Mouse (Mus musculus) frontal cortex, adult (tissue): ENCODE measurements around the gene Phf13.

Experiments used
- ATAC-seq: cut with Nextera tagmentation; 2 replicates; pipeline ENCODE4 v1.9.2; 2017; ENCODE audit warnings: mild to moderate bottlenecking, moderate library complexity, mixed read lengths; ENCODE audit not compliant: low TSS enrichment

Gene Phf13

GRCm38 (mm10) chr4:151993035-151993434 lies 3.0 kb downstream of the Phf13 start:
- ATAC-seq: no peak

DNA sequence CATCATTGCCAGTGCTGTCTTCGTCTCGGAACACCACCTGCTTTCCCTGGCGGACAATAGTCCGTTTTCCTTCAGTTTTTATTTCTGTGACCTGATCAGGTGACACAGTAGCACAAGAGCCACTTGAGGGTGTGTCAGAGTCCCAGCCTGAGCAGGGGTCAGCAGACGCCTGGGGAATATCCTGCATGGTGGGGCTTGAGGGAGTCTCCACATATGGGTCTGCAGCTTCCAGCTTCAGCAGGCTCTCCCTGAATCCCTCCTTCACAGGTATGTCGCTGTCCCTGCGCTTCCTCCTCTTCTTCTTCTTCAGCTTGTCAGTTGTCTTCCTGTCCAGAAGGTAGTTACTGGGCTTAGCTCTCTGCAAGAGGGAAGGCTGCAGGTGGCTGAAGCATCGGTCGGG lies 4.0 kb downstream of the Phf13 start:
- no peak for ATAC-seq

GRCm38 (mm10) chr4:151989110-151989488 lies 7.0 kb downstream of the Phf13 start:
- no peak for ATAC-seq

DNA sequence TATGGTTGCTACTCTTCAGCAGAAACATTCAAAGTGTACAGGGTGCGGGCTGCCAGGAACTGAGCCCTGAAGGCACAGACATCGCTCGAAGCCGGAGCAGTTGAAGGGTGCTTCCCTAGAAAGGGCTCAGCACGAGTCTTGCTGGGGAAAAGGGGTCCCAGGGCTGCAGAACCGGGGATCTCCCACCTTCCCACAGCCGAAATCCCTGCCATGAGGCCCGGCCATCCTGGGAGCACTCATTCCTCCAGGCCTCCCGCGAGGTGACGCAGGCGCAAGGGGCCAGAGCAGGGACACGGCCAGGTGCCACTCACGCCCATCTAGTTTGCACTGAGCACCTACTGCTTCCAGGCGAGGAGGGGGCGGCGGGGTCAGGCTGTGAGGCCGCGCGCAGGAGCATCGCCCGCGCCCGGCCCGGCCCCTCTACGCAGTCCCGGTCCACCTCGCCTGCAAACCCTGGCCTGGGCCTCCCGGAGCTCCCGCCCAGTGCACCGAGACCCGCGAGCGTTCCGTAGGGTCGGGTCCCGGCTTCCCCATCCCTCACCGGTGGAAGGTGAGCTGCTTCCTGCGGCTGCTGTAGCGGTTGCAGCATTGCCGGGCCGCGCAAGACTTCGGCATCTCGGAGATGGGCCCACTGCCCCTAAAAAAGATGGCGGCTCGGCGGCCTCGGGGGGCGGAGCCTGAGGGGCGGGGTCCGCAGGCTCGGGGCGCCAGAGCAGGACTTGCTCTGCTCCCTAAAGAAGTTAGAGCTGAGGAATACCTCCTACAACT lies 7.5 kb downstream of the Phf13 start, which contains the start of gene Thap3:
TSS of gene Thap3 (minus strand) at position 656 of the 768 bp plus-strand sequence.
- ATAC-seq: peak; percentile 62

- peak; percentile 46 for ATAC-seq
Observed at GRCm38 (mm10) chr4:151988014-151988341, 8.1 kb downstream of the Phf13 start.

DNA sequence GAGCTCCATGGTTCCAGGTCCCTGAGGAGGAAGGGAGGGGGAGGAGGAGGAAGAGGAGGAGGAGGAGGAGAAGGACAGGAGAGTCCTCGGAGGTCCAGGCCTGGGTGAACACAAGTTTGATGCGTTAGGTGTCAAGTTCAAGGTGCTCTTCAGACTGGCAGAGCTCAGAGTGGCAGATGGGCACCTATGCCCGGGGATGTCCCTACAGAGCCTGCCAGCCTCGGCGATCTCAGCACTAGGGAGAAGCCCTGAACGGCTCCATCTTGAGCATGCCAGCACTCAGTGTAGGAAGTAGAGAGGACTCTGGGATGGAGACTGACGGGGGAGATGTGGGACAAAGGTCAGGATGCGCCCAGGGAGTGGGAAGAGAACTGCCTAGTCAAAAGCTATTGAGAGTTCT lies 9.4 kb downstream of the Phf13 start:
- no peak for ATAC-seq

- ATAC-seq: 0 out of 2 replicates have a peak, but pooled peaks have one; percentile 13
Observed at GRCm38 (mm10) chr4:151985886-151986285, 10.2 kb downstream of the Phf13 start.

GRCm38 (mm10) chr4:151983560-151983959 lies 12.5 kb downstream of the Phf13 start:
- ATAC-seq: no peak

GRCm38 (mm10) chr4:151983043-151983442 lies 13.0 kb downstream of the Phf13 start:
- ATAC-seq: no peak

DNA sequence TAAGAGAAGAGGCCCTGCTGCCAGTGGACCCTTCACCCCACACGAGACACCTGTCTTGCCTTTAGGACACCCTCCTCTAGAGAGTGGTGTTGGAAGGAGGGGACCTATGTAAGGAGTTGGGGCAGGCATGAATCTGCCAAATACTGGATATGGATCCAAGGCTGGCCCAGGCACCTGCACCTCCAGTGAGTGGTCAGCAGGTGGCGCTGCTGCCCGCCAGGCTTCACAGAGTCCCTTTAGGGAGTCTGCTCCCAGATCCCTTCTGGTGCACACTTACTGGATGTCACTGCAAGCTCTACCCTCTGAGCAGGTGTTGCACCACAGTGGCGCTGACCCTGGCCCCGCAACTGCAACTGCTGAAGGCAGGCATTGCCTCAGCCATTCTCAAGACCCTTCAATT lies 14.7 kb downstream of the Phf13 start:
- peak; percentile 69 for ATAC-seq

- ATAC-seq: no peak
Observed at GRCm38 (mm10) chr4:151980699-151981098, 15.4 kb downstream of the Phf13 start.

GRCm38 (mm10) chr4:151977748-151978147 lies 18.3 kb downstream of the Phf13 start:
- ATAC-seq: peak; percentile 47; the same call in 1 of the 2 replicates

DNA sequence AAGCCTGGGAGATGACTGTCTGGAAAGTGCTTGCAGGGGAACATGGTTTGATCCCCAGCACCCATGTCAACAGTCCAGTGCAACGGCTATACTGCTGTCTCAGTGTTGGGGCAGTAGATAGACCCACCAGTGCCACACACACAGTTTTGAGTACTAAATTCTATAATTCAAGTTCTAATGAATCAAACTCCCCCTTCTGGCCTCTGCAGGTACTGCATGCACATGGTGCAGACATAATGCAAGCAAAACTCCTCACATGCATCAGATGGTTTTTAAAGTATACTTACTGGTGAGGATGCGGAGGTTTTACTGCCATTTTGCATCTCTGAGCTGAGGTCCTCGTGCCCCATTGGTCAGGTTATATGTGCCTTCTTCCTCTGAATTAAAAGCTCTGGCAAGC lies 20.6 kb downstream of the Phf13 start:
- no peak for ATAC-seq

- 0 out of 2 replicates have a peak, but pooled peaks have one; percentile 32 for ATAC-seq
Observed at GRCm38 (mm10) chr4:151972221-151972967, 23.7 kb downstream of the Phf13 start.

GRCm38 (mm10) chr4:151968204-151968921 lies 27.7 kb downstream of the Phf13 start:
- no peak for ATAC-seq

GRCm38 (mm10) chr4:151962817-151963216 lies 33.2 kb downstream of the Phf13 start:
- no peak for ATAC-seq

DNA sequence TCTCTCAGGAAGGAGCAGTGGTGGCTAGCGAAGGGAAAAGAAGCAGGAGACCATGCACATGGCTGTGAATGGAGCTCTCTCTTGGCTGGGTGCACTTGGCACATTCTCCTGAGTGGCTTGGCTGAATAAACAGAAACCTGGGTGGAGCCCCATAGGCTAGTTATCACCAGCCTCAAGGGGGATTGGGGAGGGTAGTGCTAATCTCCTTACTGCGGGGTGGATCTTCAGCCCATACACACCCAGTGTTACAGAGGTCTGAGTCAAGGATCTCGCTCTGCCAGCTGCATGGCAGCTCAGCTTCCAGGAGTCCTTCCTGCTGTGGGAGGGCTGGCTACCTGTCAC lies 35.6 kb downstream of the Phf13 start:
- no peak for ATAC-seq

DNA sequence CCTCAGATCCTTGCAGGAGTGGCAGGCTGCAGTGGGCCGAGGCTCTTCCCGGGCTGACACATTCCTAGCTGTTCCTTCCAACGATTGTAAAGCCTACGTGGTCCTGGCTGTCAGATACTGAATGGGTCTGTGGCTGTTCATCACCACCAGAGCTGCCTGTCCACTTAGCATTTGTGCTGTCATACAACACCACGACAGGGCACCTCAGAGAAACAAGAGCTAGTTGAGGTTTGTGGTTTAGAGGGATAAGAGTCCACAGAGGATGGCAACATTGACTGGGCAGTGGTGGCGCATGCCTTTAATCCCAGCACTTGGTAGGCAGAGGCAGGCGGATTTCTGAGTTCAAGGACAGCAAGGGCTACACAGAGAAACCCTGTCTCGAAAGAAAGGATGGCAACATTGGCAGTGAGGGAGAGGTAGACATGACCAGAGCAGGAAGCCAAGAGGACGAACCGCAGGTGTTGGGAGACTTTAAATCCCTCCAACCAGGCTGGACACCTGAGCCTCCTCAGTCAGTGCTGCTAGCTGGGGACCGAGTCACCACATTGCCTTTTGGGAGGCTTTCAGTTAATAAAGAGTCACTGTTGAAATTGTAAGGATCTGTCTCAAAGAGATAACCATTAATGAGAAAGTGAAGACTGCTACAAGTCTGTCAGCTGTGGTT lies 36.1 kb downstream of the Phf13 start:
- ATAC-seq: no peak

DNA sequence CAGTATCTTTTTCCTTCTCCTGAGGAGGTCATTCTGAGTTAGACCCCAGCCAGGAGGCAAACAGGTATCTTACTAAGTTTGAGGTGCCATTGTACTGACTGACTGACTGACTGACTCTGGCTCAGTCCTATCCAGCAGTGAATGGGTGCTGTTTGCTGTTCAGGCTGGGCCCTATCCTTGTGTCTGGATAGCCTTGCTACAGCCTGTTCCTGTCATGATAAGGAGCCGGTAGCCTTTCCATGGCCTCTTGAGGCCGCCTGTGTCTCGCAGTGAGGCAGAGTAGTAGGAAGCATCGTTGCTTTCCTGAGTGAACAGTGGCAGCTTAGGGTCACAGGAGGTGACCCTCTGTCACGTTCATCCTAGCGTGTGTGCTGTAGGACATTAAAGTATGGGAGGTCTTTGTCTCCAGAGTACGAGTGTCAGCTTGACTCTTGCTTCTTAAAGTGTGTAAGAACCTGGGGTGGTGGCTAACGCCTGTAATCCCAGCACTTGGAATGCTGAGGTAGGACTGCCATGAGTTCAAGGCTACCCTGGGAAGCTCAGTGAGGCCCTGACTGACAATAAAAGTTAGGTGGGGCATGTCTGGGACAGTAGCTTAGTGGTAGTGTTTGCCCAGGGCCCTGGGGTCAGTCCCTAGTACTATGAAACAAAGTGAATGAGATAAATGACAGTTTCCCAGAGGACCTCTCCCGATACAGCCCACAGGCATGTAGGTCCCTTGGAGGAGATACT lies 38.3 kb downstream of the Phf13 start:
- ATAC-seq: no peak

- no peak for ATAC-seq
Observed at GRCm38 (mm10) chr4:151955791-151956190, 40.3 kb downstream of the Phf13 start.

- no peak for ATAC-seq
Observed at GRCm38 (mm10) chr4:151953209-151953608, 42.8 kb downstream of the Phf13 start.
